Mouse (Mus musculus) thymus, adult 2 months (tissue): ENCODE data around the gene Ggt1. TPM values are rescaled to one million over a fixed set of nuclear protein-coding genes. Genes with fewer than 3 reads are reported as not detected.
"Not testable (repeated sequence)": the region's sequence is repeated elsewhere in the genome, so short reads cannot be mapped to it uniquely, and the experiment has no call there.

Experiments used
- DNase-seq: peaks from one replicate; pipeline ENCODE4 v3.0.0; 2021
- H3K27ac ChIP-seq: fragments of 200-500 bp; 2 replicates; pipeline ENCODE4 v1.5.1; 2012; ENCODE audit warnings: low read length, control low read depth; ENCODE audit not compliant: control insufficient read depth, insufficient read depth
- H3K27me3 ChIP-seq: fragments of 200-500 bp; 2 replicates; pipeline ENCODE4 v1.6.1; 2012; ENCODE audit warnings: mild to moderate bottlenecking, low read length, moderate library complexity, mixed read lengths; ENCODE audit not compliant: control insufficient read depth, insufficient read depth
- H3K36me3 ChIP-seq: fragments of 200-500 bp; 2 replicates; pipeline ENCODE4 v1.6.1; 2012; ENCODE audit warnings: mild to moderate bottlenecking, low read length, moderate library complexity; ENCODE audit not compliant: control insufficient read depth, insufficient read depth
- H3K4me1 ChIP-seq: fragments of 200-500 bp; replicated peaks from 2 replicates; pipeline ENCODE4 v1.6.1; 2012; ENCODE audit warnings: low read length; ENCODE audit not compliant: control insufficient read depth, insufficient read depth
- H3K4me3 ChIP-seq: fragments of 200-500 bp; 2 replicates; pipeline ENCODE4 v1.5.1; 2012; ENCODE audit warnings: mild to moderate bottlenecking, low read length, control low read depth, moderate library complexity; ENCODE audit not compliant: control insufficient read depth, insufficient read depth
- CTCF ChIP-seq: fragments of 200-500 bp; IDR thresholded peaks from 2 replicates; pipeline ENCODE4 v1.5.1; 2012; ENCODE audit warnings: mild to moderate bottlenecking, control low read depth, low read length, moderate library complexity, borderline replicate concordance; ENCODE audit not compliant: control insufficient read depth, poor library complexity, insufficient read depth; ENCODE audit errors: extremely low read depth
- POLR2A ChIP-seq: fragments of 200-500 bp; IDR thresholded peaks from 2 replicates; pipeline ENCODE4 v1.6.1; 2012; ENCODE audit warnings: mild to moderate bottlenecking, low read length, control low read depth, moderate library complexity; ENCODE audit not compliant: control insufficient read depth, poor library complexity, insufficient read depth; ENCODE audit errors: extremely low read depth
- WGBS: fragments of 180-500 bp; shearing (Covaris S2); methylation state at CpG from one replicate; pipeline ENCODE4 v1.1.7; 2018; 5-methylcytosine and 5-hydroxymethylcytosine counted together
- polyA plus RNA-seq: library from polyadenylated mRNA; depleted of rRNA; stranded (reverse); fragments of >200 nt; gene quantifications from 2 replicates; pipeline ENCODE4 v1.2.3, GENCODE M21; 2012

Ggt1 gene
- polyA plus RNA-seq, 1 experiment: 6.9 TPM

- Histone ChIP-seq H3K27me3 (no peaks in the 10 kb centered on the region), H3K27ac (peak overlapping the region; percentile 57; the same call in 1 of the 2 replicates), H3K4me1 (peaks cover 12% of the 10 kb centered on the region), H3K36me3 (peaks cover 13% of the 10 kb centered on the region), H3K4me3 (peak overlapping the region; percentile 81)
- WGBS: 32% methylated on average over 8 of the region's 8 CpGs
- no peak for DNase-seq
- TF ChIP-seq POLR2A: no peak
- no peak for TF ChIP-seq CTCF
These were observed 45.2 kb upstream of the Ggt1 start for GRCm38 (mm10) chr10:75516038-75516723.

- peak overlapping the region; percentile 81 for H3K4me3 ChIP-seq
- DNase-seq: no peak
- H3K27ac ChIP-seq: peak overlapping the region; percentile 57; the same call in 1 of the 2 replicates
- 4% methylated on average over 12 of the region's 12 CpGs for WGBS
- no peaks in the 10 kb centered on the region for H3K27me3 ChIP-seq
- H3K36me3 ChIP-seq: peaks cover 13% of the 10 kb centered on the region; the same call in 1 of the 2 replicates
- H3K4me1 ChIP-seq: peaks cover 12% of the 10 kb centered on the region
- no peak for TF ChIP-seq CTCF
- TF ChIP-seq POLR2A: no peak
These were observed 44.7 kb upstream of the Ggt1 start for GRCm38 (mm10) chr10:75516724-75517072.

- under 1% methylated on average over 52 of the region's 52 CpGs for WGBS
- TF ChIP-seq CTCF: no peak
- peak; percentile 67; the same call in 1 of the 2 replicates for TF ChIP-seq POLR2A
- peaks cover 12% of the 10 kb centered on the region for H3K4me1 ChIP-seq
- peak; percentile 93 for DNase-seq
- no peaks in the 10 kb centered on the region for H3K27me3 ChIP-seq
- H3K36me3 ChIP-seq: peaks cover 13% of the 10 kb centered on the region; the same call in 1 of the 2 replicates
- peak within 1 kb of the TSS; percentile 86 for H3K4me3 ChIP-seq
- H3K27ac ChIP-seq: peak within 1 kb of the TSS; percentile 93
These were observed 44.2 kb upstream of the Ggt1 start, which contains the start of gene Snrpd3 for GRCm38 (mm10) chr10:75517073-75517757. TSS of gene Snrpd3 (plus strand) at chr10:75517551.

DNA sequence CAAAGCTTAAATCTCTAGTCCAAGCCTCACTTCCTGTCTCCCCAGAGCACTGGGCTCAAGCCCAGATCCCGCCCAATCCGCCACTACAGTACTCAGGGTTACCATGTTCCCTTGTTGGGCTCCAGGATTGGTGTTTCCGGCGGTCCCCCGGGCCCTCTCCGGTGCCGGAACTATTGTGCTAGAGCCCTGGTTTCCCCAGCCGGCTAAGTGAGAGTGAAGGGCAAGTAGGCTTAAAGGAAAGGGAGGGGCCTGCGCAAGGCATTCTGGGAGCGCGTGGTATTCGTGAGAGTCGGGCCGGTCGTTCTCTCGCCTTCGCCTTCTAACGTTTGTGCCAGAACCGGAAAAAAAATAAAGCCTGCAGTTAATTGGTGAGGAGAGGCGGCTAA is 43.7 kb upstream of the Ggt1 start, which contains the start of gene Gucd1:
Gene Gucd1 (minus strand): TSS at position 215 of the 386 bp plus-strand sequence.
- under 1% methylated on average over 20 of the region's 20 CpGs for WGBS
- Histone ChIP-seq H3K27me3 (no peaks in the 10 kb centered on the region), H3K4me1 (peaks cover 12% of the 10 kb centered on the region), H3K36me3 (peaks cover 13% of the 10 kb centered on the region; the same call in 1 of the 2 replicates), H3K27ac (peak within 1 kb of the TSS; percentile 93), H3K4me3 (peak within 1 kb of the TSS; percentile 86)
- peak; percentile 97 for DNase-seq
- no peak for TF ChIP-seq CTCF
- peak; percentile 49 for TF ChIP-seq POLR2A

- Histone ChIP-seq H3K4me3 (no peak overlapping the region), H3K36me3 (peaks cover 19% of the 10 kb centered on the region), H3K27me3 (no peaks in the 10 kb centered on the region), H3K4me1 (peaks cover 6% of the 10 kb centered on the region), H3K27ac (no peak overlapping the region)
- 96% methylated on average over 5 of the region's 5 CpGs for WGBS
- DNase-seq: no peak
- TF ChIP-seq CTCF: no peak
- TF ChIP-seq POLR2A: no peak
These were observed 40.8 kb upstream of the Ggt1 start for GRCm38 (mm10) chr10:75520581-75520980.

- Histone ChIP-seq H3K4me3 (no peak overlapping the region), H3K36me3 (peaks cover 19% of the 10 kb centered on the region), H3K27ac (no peak overlapping the region), H3K27me3 (no peaks in the 10 kb centered on the region), H3K4me1 (peaks cover 2% of the 10 kb centered on the region)
- no peak for DNase-seq
- WGBS: 95% methylated on average over 4 of the region's 4 CpGs
- no peak for TF ChIP-seq CTCF
- TF ChIP-seq POLR2A: no peak
These were observed 39.8 kb upstream of the Ggt1 start for GRCm38 (mm10) chr10:75521643-75522042.

- 98% methylated on average over 9 of the region's 9 CpGs for WGBS
- not testable (repeated sequence) for H3K4me1 ChIP-seq, H3K27me3 ChIP-seq, H3K4me3 ChIP-seq, H3K27ac ChIP-seq, DNase-seq
- peaks cover 15% of the 10 kb centered on the region for H3K36me3 ChIP-seq
These were observed 36.0 kb upstream of the Ggt1 start for GRCm38 (mm10) chr10:75525450-75525849.
